Mouse (Mus musculus): ENCODE measurements around the gene Sec24d. TPM values are rescaled to one million over a fixed set of nuclear protein-coding genes. Genes with fewer than 3 reads are reported as not detected.

Sec24d gene
- polyA plus RNA-seq, 1 experiment from 2014 or later, result 10.2 TPM

DNA sequence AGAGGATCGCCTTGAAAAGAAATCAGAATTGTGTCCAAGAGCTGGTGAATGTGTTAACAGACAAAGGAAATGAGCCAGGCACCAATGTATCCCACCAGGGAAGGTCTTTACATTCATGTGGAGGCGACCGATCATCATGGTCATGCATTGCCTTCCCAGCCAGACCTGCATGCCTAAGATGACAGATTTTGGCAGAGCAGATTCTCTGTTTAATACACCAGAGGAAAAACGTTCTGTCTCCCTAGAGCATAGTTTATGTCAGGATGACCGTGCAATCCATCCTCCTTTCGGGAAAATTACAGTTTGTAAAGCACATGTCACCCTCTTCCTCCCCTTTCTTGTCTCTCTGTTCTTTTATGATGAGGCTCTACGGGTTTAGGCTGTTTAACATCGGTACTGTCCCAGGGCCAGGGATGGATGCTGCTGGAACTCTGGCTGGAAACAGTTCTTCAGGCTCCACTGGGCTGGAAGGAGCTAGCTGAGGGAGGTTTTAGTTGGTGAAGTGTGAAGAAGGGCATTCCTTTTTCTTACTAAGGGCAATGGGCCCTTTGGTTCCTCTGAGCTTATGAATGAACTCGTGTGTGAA lies 45.3 kb downstream of the Sec24d start:
- no peaks in the 10 kb centered on the region for H3K27me3 ChIP-seq (ENCODE audit: control insufficient read depth, insufficient read depth, low read length)
- no peaks in the 10 kb centered on the region for H3K4me1 ChIP-seq (ENCODE audit: control insufficient read depth, insufficient read depth, low read length)
- no peak overlapping the region for H3K9ac ChIP-seq (replicated peaks; ENCODE audit: low read depth, low read length)
- H3K4me2 ChIP-seq (ENCODE audit: low read depth, low read length), result no peak overlapping the region
- no peak overlapping the region for H3K4me3 ChIP-seq (ENCODE audit: low read depth, low read length)
- WGBS, result 77% methylated on average over 9 of the region's 9 CpGs
- ATAC-seq (ENCODE audit: low read depth), result no peak
- no peak overlapping the region for H3K27ac ChIP-seq (ENCODE audit: low read depth, low read length)
- no peaks in the 10 kb centered on the region for H3K9me3 ChIP-seq (ENCODE audit: control insufficient read depth, low read length)
- H3K36me3 ChIP-seq (ENCODE audit: control insufficient read depth, insufficient read depth, low read length), result no peaks in the 10 kb centered on the region

DNA sequence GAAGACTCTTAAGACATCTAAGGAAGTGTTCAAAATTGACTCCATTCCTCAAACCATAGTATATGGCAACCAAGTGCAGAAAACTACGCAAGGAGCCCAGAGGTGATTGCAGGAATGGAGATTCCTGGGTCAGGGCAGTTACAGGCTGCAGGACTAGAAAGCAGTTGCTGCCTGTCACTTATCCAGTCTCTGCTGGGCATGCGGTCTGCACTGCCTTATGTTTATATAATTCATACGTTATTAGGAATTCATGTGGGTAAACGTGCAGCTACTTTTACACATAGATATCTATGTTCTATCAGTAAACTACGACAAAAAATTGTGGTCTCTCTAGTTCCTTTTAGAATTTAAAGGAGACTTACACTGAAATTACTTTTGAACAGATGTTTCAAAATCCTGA lies 46.2 kb downstream of the Sec24d start:
- Histone ChIP-seq H3K9me3 (ENCODE audit: control insufficient read depth, low read length) (no peaks in the 10 kb centered on the region), H3K27ac (ENCODE audit: low read depth, low read length) (no peak overlapping the region), H3K9ac (replicated peaks; ENCODE audit: low read depth, low read length) (no peak overlapping the region), H3K27me3 (ENCODE audit: control insufficient read depth, insufficient read depth, low read length) (no peaks in the 10 kb centered on the region), H3K4me3 (ENCODE audit: low read depth, low read length) (no peak overlapping the region), H3K4me2 (ENCODE audit: low read depth, low read length) (no peak overlapping the region), H3K36me3 (ENCODE audit: control insufficient read depth, insufficient read depth, low read length) (no peaks in the 10 kb centered on the region), H3K4me1 (ENCODE audit: control insufficient read depth, insufficient read depth, low read length) (no peaks in the 10 kb centered on the region)
- no peak for ATAC-seq (ENCODE audit: low read depth)
- 88% methylated on average over 5 of the region's 5 CpGs for WGBS

GRCm38 (mm10) chr3:123313920-123314614 lies 46.8 kb downstream of the Sec24d start:
- Histone ChIP-seq H3K27me3 (ENCODE audit: control insufficient read depth, insufficient read depth, low read length) (no peaks in the 10 kb centered on the region), H3K4me3 (ENCODE audit: low read depth, low read length) (no peak overlapping the region), H3K27ac (ENCODE audit: low read depth, low read length) (no peak overlapping the region), H3K9ac (replicated peaks; ENCODE audit: low read depth, low read length) (no peak overlapping the region), H3K9me3 (ENCODE audit: control insufficient read depth, low read length) (no peaks in the 10 kb centered on the region), H3K4me2 (ENCODE audit: low read depth, low read length) (no peak overlapping the region), H3K4me1 (ENCODE audit: control insufficient read depth, insufficient read depth, low read length) (no peaks in the 10 kb centered on the region), H3K36me3 (ENCODE audit: control insufficient read depth, insufficient read depth, low read length) (no peaks in the 10 kb centered on the region)
- ATAC-seq (ENCODE audit: low read depth), result no peak
- 40% methylated on average over 12 of the region's 12 CpGs for WGBS

GRCm38 (mm10) chr3:123316066-123316465 lies 48.8 kb downstream of the Sec24d start:
- no peak overlapping the region for H3K4me2 ChIP-seq (ENCODE audit: low read depth, low read length)
- H3K4me3 ChIP-seq (ENCODE audit: low read depth, low read length), result no peak overlapping the region
- H3K9ac ChIP-seq (replicated peaks; ENCODE audit: low read depth, low read length), result no peak overlapping the region
- WGBS, result 78% methylated on average over 6 of the region's 6 CpGs
- H3K27ac ChIP-seq (ENCODE audit: low read depth, low read length), result no peak overlapping the region
- H3K36me3 ChIP-seq (ENCODE audit: control insufficient read depth, insufficient read depth, low read length), result no peaks in the 10 kb centered on the region
- H3K27me3 ChIP-seq (ENCODE audit: control insufficient read depth, insufficient read depth, low read length), result no peaks in the 10 kb centered on the region
- ATAC-seq (ENCODE audit: low read depth), result no peak
- H3K4me1 ChIP-seq (ENCODE audit: control insufficient read depth, insufficient read depth, low read length), result no peaks in the 10 kb centered on the region
- H3K9me3 ChIP-seq (ENCODE audit: control insufficient read depth, low read length), result no peaks in the 10 kb centered on the region

DNA sequence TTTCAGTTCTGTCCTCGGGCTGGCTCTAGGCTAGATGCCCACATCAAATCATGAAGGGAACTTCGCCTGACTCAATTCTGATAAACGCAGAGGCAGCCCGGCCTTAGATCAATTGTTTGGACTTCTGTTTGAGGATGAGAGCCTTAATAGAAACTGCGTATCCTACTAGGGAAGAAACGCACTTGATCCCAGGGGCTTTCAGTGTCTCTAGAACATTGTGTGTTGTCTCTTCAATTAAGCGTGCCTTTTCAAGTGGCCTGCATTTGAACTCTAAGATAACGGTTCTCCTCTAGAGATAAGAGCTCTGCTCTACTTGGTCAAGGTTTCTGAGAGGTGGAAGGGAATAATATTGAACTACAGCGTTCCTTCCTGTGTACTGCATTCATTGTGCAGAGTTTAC lies 49.8 kb downstream of the Sec24d start:
- WGBS, result 85% methylated on average over 9 of the region's 9 CpGs
- no peaks in the 10 kb centered on the region for H3K9me3 ChIP-seq (ENCODE audit: control insufficient read depth, low read length)

DNA sequence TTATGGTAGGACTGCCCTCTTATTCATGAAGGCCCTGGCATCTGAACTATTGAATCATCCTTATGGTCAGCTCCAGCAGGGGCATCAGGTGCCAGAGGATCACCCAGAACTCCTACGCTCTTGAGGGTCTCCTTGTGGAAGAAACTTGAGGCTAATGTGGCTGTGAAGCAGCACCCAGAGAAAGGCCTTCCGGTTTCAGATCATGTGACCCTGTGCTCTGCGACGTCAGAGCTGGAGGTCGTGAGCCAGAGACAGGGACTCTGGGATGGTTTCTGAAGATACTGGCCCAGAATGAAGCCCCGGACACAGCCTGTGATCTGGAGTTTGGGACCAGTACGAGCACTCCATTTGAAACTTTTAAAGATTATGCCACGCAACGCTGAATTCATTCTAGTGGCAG lies 53.1 kb downstream of the Sec24d start:
- Histone ChIP-seq H3K9me3 (ENCODE audit: control insufficient read depth, low read length) (no peaks in the 10 kb centered on the region), H3K36me3 (ENCODE audit: control insufficient read depth, insufficient read depth, low read length) (no peaks in the 10 kb centered on the region), H3K4me1 (ENCODE audit: control insufficient read depth, insufficient read depth, low read length) (no peaks in the 10 kb centered on the region), H3K27ac (ENCODE audit: low read depth, low read length) (no peak overlapping the region), H3K4me3 (ENCODE audit: low read depth, low read length) (no peak overlapping the region), H3K27me3 (ENCODE audit: control insufficient read depth, insufficient read depth, low read length) (no peaks in the 10 kb centered on the region), H3K9ac (replicated peaks; ENCODE audit: low read depth, low read length) (no peak overlapping the region), H3K4me2 (ENCODE audit: low read depth, low read length) (no peak overlapping the region)
- 83% methylated on average over 9 of the region's 9 CpGs for WGBS
- ATAC-seq (ENCODE audit: low read depth), result no peak

More for the DNA sequence above, 49.8 kb downstream of the Sec24d start:
- H3K4me2 ChIP-seq (ENCODE audit: low read depth, low read length), result no peak overlapping the region
- no peak overlapping the region for H3K9ac ChIP-seq (replicated peaks; ENCODE audit: low read depth, low read length)
- no peak overlapping the region for H3K4me3 ChIP-seq (ENCODE audit: low read depth, low read length)
- H3K36me3 ChIP-seq (ENCODE audit: control insufficient read depth, insufficient read depth, low read length), result no peaks in the 10 kb centered on the region
- no peaks in the 10 kb centered on the region for H3K4me1 ChIP-seq (ENCODE audit: control insufficient read depth, insufficient read depth, low read length)
- no peak for ATAC-seq (ENCODE audit: low read depth)
- no peaks in the 10 kb centered on the region for H3K27me3 ChIP-seq (ENCODE audit: control insufficient read depth, insufficient read depth, low read length)
- no peak overlapping the region for H3K27ac ChIP-seq (ENCODE audit: low read depth, low read length)

GRCm38 (mm10) chr3:123321612-123322011 lies 54.4 kb downstream of the Sec24d start:
- no peak overlapping the region for H3K4me2 ChIP-seq (ENCODE audit: low read depth, low read length)
- no peak overlapping the region for H3K27ac ChIP-seq (ENCODE audit: low read depth, low read length)
- no peak overlapping the region for H3K9ac ChIP-seq (replicated peaks; ENCODE audit: low read depth, low read length)
- no peaks in the 10 kb centered on the region for H3K9me3 ChIP-seq (ENCODE audit: control insufficient read depth, low read length)
- WGBS, result 87% methylated on average over 6 of the region's 6 CpGs
- H3K4me3 ChIP-seq (ENCODE audit: low read depth, low read length), result no peak overlapping the region
- ATAC-seq (ENCODE audit: low read depth), result peak; percentile 49
- H3K36me3 ChIP-seq (ENCODE audit: control insufficient read depth, insufficient read depth, low read length), result no peaks in the 10 kb centered on the region
- no peaks in the 10 kb centered on the region for H3K27me3 ChIP-seq (ENCODE audit: control insufficient read depth, insufficient read depth, low read length)
- no peaks in the 10 kb centered on the region for H3K4me1 ChIP-seq (ENCODE audit: control insufficient read depth, insufficient read depth, low read length)

- Histone ChIP-seq H3K4me2 (ENCODE audit: low read depth, low read length) (no peak overlapping the region), H3K36me3 (ENCODE audit: control insufficient read depth, insufficient read depth, low read length) (no peaks in the 10 kb centered on the region), H3K4me3 (ENCODE audit: low read depth, low read length) (no peak overlapping the region), H3K27me3 (ENCODE audit: control insufficient read depth, insufficient read depth, low read length) (no peaks in the 10 kb centered on the region), H3K27ac (ENCODE audit: low read depth, low read length) (no peak overlapping the region), H3K9ac (replicated peaks; ENCODE audit: low read depth, low read length) (no peak overlapping the region), H3K4me1 (ENCODE audit: control insufficient read depth, insufficient read depth, low read length) (no peaks in the 10 kb centered on the region), H3K9me3 (ENCODE audit: control insufficient read depth, low read length) (no peaks in the 10 kb centered on the region)
- WGBS, result 28% methylated on average over 1 of the region's 1 CpGs
- ATAC-seq (ENCODE audit: low read depth), result peak; percentile 64; the same call in 1 of the 2 replicates
Observed at GRCm38 (mm10) chr3:123322147-123322546, 54.9 kb downstream of the Sec24d start.

DNA sequence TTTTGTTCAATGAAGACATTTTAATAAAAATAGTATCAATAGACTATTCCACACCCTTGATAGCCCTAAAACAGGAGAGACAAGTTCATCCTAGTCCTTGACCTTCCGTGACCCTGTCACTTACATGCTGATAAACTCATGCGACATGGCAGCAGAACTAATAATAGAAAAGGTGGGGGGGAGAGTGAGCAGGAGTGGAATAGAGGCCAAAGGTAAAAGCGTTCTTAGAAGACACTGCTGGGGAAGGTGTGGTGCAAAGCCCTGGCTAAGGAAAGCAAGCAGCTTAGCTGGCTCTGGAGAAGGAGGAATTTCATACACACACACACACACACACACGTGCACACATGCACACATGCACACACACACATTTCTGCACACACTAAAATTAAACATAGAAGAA lies 57.1 kb downstream of the Sec24d start:
- Histone ChIP-seq H3K9ac (replicated peaks; ENCODE audit: low read depth, low read length) (no peak overlapping the region), H3K4me3 (ENCODE audit: low read depth, low read length) (no peak overlapping the region)

More for the DNA sequence above, 57.1 kb downstream of the Sec24d start:
- 83% methylated on average over 4 of the region's 4 CpGs for WGBS
- no peaks in the 10 kb centered on the region for H3K9me3 ChIP-seq (ENCODE audit: control insufficient read depth, low read length)
- no peaks in the 10 kb centered on the region for H3K27me3 ChIP-seq (ENCODE audit: control insufficient read depth, insufficient read depth, low read length)
- no peaks in the 10 kb centered on the region for H3K36me3 ChIP-seq (ENCODE audit: control insufficient read depth, insufficient read depth, low read length)
- no peak overlapping the region for H3K4me2 ChIP-seq (ENCODE audit: low read depth, low read length)
- H3K4me1 ChIP-seq (ENCODE audit: control insufficient read depth, insufficient read depth, low read length), result no peaks in the 10 kb centered on the region
- no peak overlapping the region for H3K27ac ChIP-seq (ENCODE audit: low read depth, low read length)
- ATAC-seq (ENCODE audit: low read depth), result no peak
